Mouse (Mus musculus) spleen, postnatal 4 days (tissue): ENCODE results near the gene Panx1.

Experiments used
- DNase-seq, 2 experiments: peaks; one replicate each; pipeline ENCODE4 v3.0.0; 2022; ENCODE audit warnings: low spot score in 2 of 2

Panx1 gene

DNA sequence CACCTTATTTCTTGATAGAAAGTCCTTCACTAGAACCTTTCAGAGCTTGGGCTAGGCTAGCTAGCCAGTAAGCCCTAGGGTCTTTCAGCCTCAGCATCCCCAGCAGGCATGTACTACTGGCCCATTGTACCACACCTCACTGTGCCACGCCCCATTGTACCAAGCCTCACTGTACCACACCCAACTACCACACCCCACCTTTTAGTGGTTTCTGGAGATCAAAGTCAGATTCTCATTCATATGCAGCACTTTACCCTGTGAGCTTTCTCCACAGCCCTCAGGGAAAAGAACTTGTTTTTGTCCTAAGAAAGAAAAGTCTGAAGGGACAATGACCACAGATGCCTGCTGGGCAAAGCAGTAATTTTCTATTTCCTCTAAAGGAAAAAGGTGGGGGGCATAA lies 22.2 kb downstream of the Panx1 start:
- no peak for DNase-seq

DNA sequence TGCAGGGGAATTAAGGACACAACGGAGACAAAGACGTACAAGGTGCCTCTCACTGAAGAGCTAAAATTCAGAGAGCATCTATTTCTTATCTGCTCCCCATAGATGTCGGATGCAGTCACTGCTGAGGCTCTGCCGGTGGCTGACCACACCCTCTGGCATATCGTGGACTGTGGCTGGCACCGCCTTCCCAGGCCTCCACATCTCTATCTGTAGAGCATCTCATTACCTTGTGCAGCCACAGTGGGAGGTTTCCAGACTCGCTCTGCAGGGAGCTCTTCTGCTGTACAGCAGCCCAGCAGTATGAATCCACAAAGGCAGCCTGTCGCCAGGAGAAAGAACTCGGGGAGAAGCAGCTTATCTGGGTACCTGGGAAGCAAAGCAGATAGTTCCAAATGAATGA lies 24.1 kb downstream of the Panx1 start:
- no peak for DNase-seq

DNA sequence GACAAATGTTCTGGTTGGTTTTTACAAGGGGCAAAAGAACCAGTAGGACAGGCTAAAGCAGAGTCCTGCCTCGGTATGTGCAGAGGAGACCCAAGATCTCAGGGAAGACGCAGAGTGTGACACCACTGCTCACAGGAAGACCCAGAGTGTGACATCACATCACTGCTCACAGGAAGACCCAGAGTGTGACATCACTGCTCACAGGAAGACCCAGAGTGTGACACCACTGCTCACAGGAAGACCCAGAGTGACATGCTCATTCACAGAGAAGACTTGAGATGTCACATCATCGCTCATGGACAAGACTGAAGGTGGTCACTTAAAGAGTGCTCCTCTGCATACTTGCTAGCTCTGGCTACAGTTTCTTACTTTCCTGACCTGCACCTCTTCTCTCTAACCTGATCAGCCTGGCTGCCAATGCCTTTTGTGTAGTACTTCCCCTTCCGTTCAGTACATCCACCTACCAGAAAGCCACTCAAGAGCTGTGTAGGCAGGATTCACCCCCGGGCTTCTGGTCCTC lies 24.7 kb downstream of the Panx1 start:
- no peak for DNase-seq

DNA sequence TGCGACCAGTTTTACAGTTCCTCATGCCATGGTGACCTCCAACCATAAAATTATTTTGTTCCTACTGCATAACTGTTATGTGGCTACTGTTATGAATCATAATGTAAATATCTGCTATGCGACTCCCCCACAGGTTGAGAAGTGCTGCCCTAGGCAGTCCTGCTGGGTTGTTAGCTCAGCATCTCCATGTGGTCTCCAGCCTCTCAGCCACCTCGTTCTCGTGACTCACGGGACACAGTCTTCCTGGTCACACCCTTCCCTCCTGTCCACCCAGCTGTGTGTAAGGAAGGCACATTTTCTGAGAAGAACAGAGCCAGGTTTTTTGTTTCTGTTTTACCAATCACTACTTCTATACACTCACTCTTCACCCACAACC lies 26.5 kb downstream of the Panx1 start:
- DNase-seq = no peak

DNA sequence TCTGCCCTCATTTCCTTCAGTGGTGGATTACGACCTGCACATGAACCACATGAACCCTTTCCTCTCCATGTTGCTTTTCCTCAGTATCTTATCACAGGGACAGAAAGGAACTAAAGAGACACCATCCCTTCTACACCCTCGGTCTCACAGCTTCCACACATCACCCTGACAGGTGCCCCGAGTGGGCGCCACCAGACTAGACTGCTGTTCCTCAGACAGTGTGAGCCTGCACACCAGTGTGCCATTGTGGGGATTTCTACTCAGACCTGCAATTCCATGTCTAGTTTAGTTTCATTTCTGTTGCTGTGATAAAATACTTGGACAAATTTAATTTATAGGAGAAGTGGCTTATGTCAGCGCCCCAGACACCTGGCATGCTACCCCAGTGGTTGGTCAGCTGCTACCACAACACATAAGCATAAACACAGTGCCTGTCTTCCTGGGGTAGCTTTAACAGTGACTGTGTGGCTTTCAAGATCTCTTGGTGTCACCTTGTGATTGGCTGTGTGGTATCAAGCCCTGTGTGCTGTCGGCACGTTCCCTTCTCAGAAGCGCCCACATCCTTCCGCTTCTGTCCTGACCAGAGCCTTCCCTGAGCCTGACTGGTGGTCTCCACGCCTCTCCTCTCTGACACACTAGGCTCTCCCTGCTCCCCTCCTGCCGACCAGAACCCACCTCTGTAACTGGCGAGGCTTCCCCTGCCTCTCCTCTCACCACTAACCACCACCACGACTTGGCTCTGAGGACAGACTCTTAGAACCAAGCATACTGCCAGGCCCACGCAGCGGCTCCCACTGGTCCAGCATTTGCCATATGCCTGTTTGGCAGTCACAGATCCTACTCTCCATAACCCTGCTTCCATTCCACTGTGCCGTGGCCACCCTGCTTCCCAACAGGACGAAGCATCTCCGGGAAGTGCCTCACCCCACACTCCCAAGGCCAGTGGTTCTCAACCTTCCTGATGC lies 27.2 kb downstream of the Panx1 start:
- DNase-seq = no peak

DNA sequence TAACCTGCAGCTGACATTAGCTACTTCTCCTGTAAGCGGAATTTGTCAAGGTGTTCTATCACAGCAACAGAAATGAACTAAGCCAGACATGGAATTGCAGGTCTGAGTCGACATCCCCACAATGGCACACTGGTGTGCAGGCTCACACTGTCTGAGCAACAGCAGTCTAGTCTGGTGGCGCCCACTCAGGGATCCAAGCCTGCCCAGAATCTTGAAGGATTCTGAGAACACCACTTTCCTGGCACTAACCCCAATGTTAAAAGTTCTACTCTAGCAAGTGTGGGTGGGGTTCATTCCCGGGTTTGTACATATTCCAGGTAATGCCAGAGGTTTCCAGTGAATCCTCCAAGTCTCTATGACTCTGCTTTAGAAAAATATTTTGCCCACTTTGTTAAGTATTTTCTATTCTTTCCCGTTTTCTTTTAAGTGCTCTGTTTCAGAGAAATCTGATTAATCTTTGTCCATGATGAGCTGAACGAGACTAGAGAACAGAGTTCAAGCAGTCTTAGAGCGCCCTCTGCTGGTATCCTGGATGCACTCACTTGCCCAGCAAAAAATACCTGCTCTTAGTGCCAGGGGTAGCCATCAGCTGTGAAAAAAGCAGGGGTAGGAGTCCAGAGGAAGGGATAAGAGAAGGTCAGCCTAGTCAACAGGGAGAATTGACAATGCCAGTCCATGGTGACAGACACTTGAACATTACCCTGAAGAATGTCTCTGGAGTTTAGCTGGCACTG lies 29.9 kb downstream of the Panx1 start:
- peak; percentile 62 to 85 for DNase-seq

DNA sequence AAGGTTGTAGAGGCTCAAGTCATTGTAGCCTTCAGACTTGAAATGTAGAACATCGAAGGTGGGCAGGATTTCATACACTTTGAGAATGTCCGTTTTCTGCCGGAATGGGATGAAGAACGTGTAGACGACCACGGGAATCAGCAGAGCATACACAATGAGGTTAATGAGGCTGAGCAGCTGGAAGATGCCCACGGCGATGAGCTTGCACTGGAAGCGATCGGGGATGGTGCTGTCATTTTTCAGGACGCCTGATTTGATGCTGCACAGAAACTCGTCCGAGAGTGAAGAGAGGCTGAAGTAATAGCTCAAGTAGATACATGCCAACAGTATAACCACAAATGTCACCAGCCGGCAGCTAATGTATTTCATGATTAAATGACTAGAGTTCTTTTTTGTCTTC lies 37.7 kb downstream of the Panx1 start:
- DNase-seq = no peak

DNA sequence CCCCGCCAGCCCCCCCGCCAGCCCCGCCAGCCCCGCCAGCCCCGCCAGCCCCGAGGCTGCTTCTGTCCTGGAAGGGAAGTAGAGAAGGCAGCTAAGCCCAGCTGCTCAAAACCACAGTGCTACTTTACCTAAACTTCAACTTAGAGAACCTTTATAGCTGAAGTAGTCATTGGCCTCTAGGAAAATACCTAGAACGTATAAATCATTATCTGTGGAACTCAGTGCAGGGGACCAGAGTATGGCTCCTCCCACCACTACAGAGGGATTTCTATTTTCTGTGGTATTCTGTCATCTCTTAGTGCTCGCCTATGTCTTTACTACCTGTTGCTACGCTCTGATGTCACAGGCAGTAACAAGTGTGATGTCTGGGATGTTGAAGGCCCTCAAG lies 41.0 kb downstream of the Panx1 start:
- no peak for DNase-seq

DNA sequence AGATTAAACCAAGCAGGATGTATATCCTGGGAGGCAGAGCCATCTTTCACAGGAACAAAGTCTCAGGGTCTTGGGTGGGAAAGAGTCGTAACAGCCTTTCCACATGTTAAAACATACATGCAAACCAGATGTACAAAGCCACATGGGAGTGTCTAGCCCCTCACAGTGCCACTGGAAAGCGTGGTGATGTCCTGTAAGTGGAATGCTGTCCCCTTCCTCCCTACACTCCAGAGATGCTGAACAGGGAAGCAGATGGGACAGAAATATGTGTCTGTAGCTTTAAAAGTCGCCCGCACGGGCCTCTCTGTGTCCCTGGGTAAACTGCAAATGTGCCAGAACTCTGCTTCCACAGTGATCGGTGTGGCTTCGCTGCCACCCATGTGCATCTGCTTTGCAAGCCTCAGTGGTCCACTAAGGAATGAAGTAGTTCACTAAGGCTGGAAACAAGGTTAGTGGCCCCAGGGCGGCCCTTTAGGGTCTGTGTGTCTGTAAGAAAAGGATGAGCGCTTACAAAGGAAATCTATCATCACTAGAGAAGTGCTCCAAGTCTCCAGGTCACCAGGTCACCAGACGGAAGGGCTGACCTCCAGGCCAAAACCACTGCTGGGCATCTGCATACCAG lies 41.5 kb downstream of the Panx1 start:
- DNase-seq = no peak

DNA sequence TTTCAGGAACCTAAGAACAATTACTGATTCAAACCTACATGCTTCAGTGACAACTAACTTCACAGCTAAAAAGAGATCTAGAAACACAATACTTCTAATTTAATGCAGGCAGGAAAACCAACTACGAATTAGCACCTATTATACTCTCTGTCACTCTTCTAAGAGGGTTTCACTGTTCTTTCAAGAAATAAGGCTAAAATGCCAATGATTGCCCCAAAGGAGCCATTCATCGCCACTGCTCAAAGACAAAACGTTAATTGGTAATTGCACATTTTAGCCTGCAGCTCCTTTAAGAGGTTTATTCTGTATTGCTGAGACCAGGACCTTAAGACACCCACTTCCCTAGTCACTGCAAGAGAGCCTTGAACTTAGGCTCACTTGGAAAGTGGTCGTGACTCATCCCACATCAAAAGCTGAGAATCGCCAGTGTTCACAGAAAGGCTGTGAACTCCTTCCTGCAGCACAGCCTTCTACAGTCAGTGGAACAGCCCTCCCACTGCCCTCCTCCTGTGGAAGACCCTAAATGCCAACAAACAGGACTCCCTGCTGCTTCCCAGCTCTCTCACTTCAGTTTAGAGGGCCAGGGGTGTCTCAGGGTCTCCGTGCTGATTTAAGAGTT lies 42.2 kb downstream of the Panx1 start:
- DNase-seq = no peak

DNA sequence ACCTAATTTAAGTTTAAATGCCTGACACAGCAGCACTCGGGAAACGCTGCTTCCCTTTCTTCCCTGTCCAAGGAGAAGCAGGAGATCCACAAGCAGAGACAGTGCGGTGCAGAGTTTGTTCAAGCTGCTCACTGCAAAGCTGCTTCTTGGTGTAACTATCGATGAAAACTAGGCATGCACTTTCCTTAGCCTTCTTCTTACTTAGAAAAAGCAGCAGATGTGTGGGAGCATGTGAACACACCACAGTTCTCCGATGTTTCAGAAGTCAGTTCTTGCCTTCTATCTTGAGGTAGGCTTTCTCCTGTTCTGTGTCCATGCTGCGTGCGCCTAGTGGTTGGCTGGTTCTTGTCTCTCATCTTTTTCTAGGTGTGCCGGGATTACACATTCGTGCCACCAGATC lies 46.5 kb downstream of the Panx1 start:
- DNase-seq = no peak

DNA sequence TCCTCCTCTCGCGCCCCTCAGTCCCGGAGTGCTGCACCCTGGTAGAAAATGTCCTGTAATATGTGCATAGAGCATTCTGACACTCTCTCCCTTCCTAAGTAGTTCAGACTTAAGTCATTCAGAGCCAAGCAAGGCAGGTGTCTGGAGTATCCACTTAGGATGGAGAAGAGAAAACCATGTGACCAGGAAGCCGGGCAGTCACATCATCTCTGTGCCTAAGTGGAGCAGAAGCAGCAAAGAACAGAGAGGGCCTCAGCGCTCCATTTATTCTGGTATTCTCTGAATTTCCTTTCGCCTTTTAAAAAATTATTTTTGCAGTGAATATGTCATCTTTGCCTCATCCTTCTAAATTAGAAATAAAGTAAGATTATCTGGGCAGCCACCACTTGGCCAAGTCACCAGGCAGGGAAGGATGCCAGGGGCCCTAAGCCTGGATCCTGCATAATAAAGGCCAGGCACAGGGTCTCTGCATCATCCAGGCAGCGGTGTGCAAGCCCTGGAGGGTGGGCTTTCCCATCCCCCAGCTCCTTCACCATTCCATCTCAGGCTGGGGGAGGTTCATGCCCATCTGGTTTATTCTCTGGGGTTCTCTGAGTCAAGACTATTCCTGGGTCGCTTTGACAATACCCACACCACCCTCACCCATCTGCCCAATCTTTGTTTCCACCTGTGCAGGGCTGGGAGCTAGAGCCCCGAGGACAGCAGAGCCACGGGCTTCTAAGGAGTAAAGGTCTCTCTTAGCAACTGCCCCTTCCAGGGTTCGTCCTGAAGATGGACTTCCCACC lies 47.8 kb downstream of the Panx1 start:
- DNase-seq = no peak

DNA sequence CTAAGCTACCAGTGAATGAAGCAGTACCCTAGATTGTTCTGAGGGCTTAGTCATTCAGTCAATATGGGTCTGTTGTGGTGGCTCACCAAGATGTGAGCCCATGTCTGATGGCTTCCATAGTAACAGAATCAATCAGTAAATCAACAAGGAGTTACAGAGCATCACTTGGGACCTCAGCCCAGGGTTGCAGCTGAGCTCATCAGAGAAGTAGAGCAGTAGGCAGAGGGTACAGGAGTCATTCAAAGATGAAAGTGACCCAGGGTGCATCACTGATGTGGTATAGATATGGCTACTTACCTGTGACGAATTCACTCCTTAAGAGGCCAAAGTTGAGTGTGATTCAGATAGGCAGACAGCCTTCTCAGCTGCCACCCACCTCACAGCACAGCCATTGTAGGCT lies 49.8 kb downstream of the Panx1 start:
- no peak for DNase-seq

DNA sequence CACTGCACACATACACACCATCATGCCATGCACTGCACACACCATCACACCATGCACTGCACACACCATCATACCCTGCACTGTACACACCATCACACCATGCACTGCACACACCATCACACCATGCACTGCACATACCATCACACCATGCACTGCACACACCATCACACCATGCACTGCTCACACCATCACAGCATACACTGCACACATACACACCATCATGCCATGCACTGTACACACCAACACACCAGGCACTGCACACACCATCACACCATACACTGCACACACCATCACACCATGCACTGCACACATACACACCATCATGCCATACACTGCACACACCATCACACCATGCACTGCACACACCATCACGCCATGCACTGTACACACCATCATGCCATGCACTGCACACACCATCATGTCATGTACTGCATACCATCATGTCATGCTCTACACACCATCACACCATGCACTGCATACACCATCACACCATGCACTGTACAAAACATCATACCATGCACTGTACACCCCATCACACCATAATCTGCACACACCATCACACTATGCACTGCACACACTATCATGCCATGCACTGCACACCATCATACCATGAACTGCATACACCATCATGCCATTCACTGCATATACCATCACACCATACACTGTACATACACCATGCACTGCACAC lies 56.5 kb downstream of the Panx1 start:
- no peak for DNase-seq

DNA sequence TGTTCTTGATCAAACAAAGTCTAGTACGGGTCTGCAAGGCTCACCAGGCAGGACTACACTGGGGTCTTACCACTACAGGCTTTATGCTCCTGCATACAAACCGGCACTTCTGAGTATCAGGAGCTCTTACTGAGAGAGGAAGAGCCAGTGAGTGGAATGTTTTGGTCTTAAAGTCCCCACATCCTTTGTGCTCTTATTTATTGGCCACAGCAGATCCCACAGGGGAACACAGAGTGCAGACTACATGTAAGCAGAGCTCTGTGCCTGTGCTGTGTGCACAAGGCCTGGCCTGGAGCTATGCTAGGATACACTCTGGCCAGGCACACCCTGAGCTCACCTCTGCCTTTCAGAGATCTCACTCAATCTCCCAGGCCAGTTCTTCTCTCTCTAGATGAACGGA lies 62.1 kb downstream of the Panx1 start:
- DNase-seq = no peak

DNA sequence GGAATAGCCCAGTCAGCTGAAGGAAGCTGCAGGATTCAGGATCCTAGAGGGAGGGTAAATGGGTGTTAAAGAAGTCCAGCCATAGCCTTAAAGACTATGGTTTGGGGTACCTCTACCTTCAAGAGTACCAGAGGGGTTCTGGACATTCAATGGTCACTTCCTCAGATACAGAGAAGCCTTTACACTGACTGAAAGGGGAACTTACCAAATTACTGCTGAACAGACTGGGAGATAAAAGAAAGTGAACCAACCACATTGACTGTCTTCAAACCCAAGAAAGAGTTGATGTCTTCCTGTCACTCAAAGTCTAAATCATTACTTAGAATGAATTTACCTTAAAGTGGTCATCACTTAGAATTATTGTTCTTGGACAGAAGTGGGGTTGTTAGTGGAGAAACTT lies 62.6 kb downstream of the Panx1 start:
- DNase-seq = no peak

DNA sequence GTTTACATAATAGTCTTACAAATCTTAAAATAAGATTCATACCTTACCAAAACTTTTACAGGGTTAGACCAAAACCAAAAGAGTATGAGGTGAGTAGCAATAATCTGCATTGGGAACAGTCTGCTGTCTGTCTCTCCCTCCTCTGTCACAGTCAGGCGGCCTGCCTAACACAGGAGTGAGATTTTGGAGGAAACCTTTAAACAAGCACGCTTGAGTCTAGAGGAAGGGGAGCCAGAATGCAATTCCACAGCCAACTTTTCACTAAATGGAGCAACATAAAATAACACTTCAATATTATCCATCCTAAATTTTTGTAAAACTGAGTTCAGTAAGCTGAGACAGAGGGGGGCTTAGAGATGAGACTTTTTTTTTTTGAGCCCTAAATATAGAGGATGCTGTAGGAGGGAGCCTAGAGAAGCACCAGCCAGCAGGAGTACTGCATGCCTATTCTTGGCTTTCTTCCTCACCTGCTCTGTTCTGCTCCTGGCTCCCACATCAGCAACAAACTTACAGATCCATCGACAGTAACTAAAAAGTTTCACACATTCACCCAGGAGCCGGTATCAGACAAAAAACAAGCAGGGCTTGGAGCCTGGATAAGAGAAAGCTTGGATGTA lies 63.6 kb downstream of the Panx1 start:
- DNase-seq = no peak

DNA sequence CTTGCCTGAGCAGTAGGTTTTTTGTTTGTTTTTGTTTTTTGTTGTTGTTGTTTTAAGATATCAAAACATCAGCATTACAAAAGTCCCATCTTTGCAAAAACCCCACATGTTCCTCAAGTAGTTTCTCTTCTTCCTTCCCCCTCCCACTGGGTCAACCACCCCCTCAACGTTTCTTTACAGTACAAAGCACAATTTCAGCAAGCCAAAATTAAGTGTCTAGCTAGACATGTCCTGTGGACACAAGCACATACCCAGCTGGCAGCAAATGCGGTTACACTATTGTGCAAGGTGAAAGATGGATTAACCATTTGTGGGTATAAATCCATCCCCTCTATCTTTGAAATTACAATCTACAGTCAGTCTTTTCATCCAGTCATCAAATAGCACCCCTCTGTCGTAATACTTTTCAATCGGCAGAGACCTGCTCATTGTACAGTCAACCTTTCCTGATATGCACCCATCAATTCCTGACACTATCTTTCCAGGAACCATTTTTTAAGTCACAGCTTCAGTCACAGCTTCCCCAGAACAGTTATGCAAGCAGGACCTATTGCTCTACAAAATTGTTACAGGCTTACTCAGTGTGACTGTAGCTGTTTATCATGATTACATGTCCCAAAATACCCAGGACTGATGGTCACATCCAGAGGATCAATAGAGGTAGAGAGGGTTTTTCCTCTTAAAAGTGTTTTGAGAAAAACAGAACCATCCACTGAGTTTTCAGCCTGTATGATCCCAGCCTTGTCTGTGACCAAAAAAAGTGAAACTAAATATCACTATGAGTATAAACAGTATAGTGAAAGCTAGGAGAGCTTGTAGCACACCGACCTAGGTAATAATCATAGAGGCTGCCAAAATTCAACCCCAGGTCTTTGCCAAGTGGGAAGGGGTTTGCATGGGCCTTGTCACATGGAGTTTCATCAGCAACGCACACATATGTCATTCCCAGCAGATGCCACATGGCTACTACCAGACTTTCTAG lies 70.7 kb downstream of the Panx1 start:
- DNase-seq = no peak

DNA sequence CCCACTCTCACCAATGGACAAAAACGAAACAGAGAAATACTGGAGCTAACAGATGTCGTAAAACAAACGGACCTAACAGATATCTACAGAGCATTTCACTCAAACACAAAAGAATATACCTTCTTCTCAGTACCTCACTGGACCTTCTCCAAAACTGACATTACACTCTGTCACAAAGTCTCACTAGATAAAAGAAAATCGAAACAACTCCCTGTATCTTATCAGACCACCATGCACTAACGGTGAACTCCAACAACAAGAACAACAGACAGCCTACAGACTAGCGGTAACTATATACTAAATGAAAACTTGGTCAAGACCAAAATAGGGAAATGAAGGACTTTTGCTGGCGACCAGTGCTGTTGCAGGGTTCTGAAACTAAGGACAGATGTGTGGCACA lies 71.5 kb downstream of the Panx1 start:
- no peak for DNase-seq
